Mouse (Mus musculus): ENCODE results near the gene Tcaim.
"Not testable (repeated sequence)": the region's sequence is repeated elsewhere in the genome, so short reads cannot be mapped to it uniquely, and the experiment has no call there.

DNA sequence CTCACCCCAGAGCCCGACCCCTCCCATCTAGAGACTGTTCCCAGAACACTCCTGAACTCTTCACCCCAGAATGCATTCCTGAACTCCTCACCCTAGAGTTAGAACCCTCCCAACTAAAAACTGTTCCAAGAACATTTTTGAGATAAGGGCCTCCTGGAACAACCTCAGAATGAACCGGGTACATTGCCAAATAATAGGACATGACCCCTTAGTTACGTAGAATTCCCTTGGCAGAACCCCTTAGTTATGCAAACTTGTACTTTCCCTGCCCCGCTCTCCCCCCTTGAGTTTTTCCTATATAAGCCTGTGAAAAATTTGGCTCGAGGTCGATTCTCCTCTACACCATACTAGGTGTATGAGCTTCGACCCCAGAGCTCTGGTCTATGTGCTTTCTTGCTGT is 49.8 kb downstream of the Tcaim start:
- TF ChIP-seq POLR2A (IDR thresholded peaks at IDR 0.05; ENCODE audit: low read depth, low read length); SMC3 (IDR thresholded peaks at IDR 0.05; ENCODE audit: low read depth, low read length); SIN3A (IDR thresholded peaks at IDR 0.05; ENCODE audit: low read length); E2F4 (IDR thresholded peaks at IDR 0.05; ENCODE audit: insufficient replicate concordance, low read depth, low read length); CTCF (conservative IDR thresholded peaks at IDR 0.05 in 1 of 2, IDR thresholded peaks at IDR 0.05 in 1 of 2; ENCODE audit: low read depth in 2 of 2, low read length in 2 of 2); EP300 (IDR thresholded peaks at IDR 0.05; ENCODE audit: low read length); MEF2A (IDR thresholded peaks at IDR 0.05; ENCODE audit: borderline replicate concordance, low read depth, low read length); ZKSCAN1 (IDR thresholded peaks at IDR 0.05; ENCODE audit: borderline replicate concordance, low read depth, low read length); MAFK (IDR thresholded peaks at IDR 0.05; ENCODE audit: insufficient replicate concordance, low read length); UBTF (IDR thresholded peaks at IDR 0.05; ENCODE audit: low read depth, low read length); HCFC1 (IDR thresholded peaks at IDR 0.05; ENCODE audit: low read depth, low read length); ETS1 (conservative IDR thresholded peaks at IDR 0.05; ENCODE audit: low read depth, low read length); ELF1 (IDR thresholded peaks at IDR 0.05; ENCODE audit: low read depth, low read length): not testable (repeated sequence)
